Mouse (Mus musculus): ENCODE data around the gene Tmem183a. TPM values are rescaled to one million over a fixed set of nuclear protein-coding genes. Genes with fewer than 3 reads are reported as not detected.

Gene Tmem183a
- polyA plus RNA-seq, 1 experiment from 2014 or later: 93.0 TPM

GRCm38 (mm10) chr1:134302568-134303238 lies 59.1 kb downstream of the Tmem183a start:
- no peak overlapping the region; the same call in 1 of the 2 replicates for H3K9ac ChIP-seq (replicated peaks; ENCODE audit: low read depth, low read length)
- no peaks in the 10 kb centered on the region for H3K36me3 ChIP-seq (ENCODE audit: control insufficient read depth, insufficient read depth, low read length)
- 25% methylated on average over 8 of the region's 8 CpGs for WGBS
- H3K27ac ChIP-seq (ENCODE audit: low read length): peak overlapping the region; percentile 77
- 0 out of 2 replicates have a peak, but pooled peaks cover 7% of the 10 kb centered on the region for H3K4me1 ChIP-seq (ENCODE audit: control insufficient read depth, insufficient read depth, low read length)
- no peak overlapping the region for H3K4me3 ChIP-seq (ENCODE audit: low read depth, low read length)
- H3K27me3 ChIP-seq (ENCODE audit: control insufficient read depth, insufficient read depth, low read length): 0 out of 2 replicates have a peak, but pooled peaks cover 2% of the 10 kb centered on the region
- no peak overlapping the region for H3K4me2 ChIP-seq (replicated peaks; ENCODE audit: low read depth, low read length)
- H3K9me3 ChIP-seq (ENCODE audit: control insufficient read depth, low read depth, low read length): no peaks in the 10 kb centered on the region
- no peak for ATAC-seq (ENCODE audit: insufficient number of reproducible peaks, insufficient read depth, low FRiP score, low read depth)

DNA sequence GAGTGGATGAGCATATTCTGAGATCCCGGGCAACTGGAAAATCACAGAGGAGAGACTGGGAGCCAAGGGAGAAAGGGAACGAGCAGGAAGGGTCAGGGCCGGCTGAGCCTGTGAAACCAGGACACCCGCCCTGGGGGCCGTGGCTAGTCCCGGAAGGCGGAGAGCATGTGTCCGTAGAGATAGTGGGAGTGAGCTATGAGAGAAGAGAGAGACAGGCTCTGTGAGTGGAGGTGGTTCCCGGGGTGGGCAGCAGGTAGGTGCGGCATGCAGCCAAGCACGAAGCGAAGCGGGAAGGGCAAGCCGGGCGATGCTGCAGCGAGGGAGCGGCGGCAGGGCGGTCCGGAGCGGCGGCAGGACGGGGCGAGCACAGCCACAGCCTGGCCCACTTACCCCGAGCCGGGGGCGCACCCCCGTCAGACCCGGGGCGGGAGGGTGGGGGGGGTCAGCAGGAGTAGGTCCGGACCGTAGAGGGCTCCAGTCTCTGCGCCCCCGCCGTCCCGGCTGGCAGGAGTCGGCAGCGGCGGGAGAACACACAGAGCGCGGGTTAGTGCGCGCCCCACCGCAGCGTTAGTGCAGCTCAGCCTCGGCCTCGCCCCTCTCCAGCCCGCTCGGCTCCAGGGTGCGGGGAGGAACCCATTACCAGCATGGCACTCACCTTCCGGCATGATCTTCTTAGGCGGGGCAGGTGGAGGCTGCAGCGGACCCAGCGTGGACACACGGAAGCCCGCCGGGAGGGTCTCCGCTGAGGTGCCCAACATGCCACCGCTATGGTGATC lies 63.0 kb downstream of the Tmem183a start:
- peak; percentile 60; the same call in 1 of the 2 replicates for ATAC-seq (ENCODE audit: insufficient number of reproducible peaks, insufficient read depth, low FRiP score, low read depth)
- peak overlapping the region; percentile 46; the same call in 1 of the 2 replicates for H3K9ac ChIP-seq (replicated peaks; ENCODE audit: low read depth, low read length)
- H3K4me1 ChIP-seq (ENCODE audit: control insufficient read depth, insufficient read depth, low read length): 0 out of 2 replicates have a peak, but pooled peaks cover 7% of the 10 kb centered on the region
- H3K27ac ChIP-seq (ENCODE audit: low read length): no peak overlapping the region
- H3K4me2 ChIP-seq (replicated peaks; ENCODE audit: low read depth, low read length): peak overlapping the region; percentile 95
- H3K27me3 ChIP-seq (ENCODE audit: control insufficient read depth, insufficient read depth, low read length): 0 out of 2 replicates have a peak, but pooled peaks cover 2% of the 10 kb centered on the region
- H3K36me3 ChIP-seq (ENCODE audit: control insufficient read depth, insufficient read depth, low read length): no peaks in the 10 kb centered on the region
- WGBS: 10% methylated on average over 54 of the region's 59 CpGs
- H3K4me3 ChIP-seq (ENCODE audit: low read depth, low read length): peak overlapping the region; percentile 49
- 0 out of 2 replicates have a peak, but pooled peaks cover 2% of the 10 kb centered on the region for H3K9me3 ChIP-seq (ENCODE audit: control insufficient read depth, low read depth, low read length)

DNA sequence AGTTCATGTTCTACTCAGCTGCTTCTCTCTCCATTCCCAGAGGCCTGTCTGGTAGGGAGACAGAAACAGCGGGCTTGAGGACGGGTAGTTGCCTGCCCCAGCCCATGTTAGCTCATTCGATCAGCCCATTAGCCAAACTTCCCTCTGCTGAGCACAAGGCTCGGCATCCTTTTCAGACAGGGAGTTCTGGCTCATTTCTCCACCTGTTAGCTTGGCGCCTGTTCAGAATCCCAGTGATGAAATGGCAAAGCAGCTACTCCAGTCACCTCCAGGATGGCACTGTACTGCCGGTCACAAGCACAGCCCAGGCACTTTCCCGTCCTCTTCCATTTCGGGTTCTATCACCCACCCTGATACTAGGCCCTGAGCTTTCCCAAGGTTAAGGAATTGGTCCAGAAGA lies 64.5 kb downstream of the Tmem183a start:
- no peak overlapping the region for H3K9ac ChIP-seq (replicated peaks; ENCODE audit: low read depth, low read length)
- no peak overlapping the region for H3K27ac ChIP-seq (ENCODE audit: low read length)
- 0 out of 2 replicates have a peak, but pooled peaks cover 2% of the 10 kb centered on the region for H3K27me3 ChIP-seq (ENCODE audit: control insufficient read depth, insufficient read depth, low read length)
- no peak overlapping the region for H3K4me2 ChIP-seq (replicated peaks; ENCODE audit: low read depth, low read length)
- WGBS: 83% methylated on average over 8 of the region's 8 CpGs
- 0 out of 2 replicates have a peak, but pooled peaks cover 2% of the 10 kb centered on the region for H3K9me3 ChIP-seq (ENCODE audit: control insufficient read depth, low read depth, low read length)
- H3K4me3 ChIP-seq (ENCODE audit: low read depth, low read length): no peak overlapping the region
- H3K4me1 ChIP-seq (ENCODE audit: control insufficient read depth, insufficient read depth, low read length): 0 out of 2 replicates have a peak, but pooled peaks cover 4% of the 10 kb centered on the region
- no peaks in the 10 kb centered on the region for H3K36me3 ChIP-seq (ENCODE audit: control insufficient read depth, insufficient read depth, low read length)
- no peak for ATAC-seq (ENCODE audit: insufficient number of reproducible peaks, insufficient read depth, low FRiP score, low read depth)

Other genes starting within 250 kb of the Tmem183a start
- 0.67 and 1.4 TPM in 2 replicates for gene Chil1, start 179.8 kb downstream of the Tmem183a start, polyA plus RNA-seq (2014; fragmentation: Nextera tagmentation; extraction: Ambion mirVana)
- gene Mybph, start 168.5 kb downstream of the Tmem183a start, polyA plus RNA-seq (2014; fragmentation: Nextera tagmentation; extraction: Ambion mirVana): not detected in 2 replicates
- gene Adora1, start 126.5 kb downstream of the Tmem183a start, polyA plus RNA-seq (2014; fragmentation: Nextera tagmentation; extraction: Ambion mirVana): 0.68 and 1.7 TPM in 2 replicates
- 0.16 and 0.17 TPM in 2 replicates for gene Myog, start 72.0 kb downstream of the Tmem183a start, polyA plus RNA-seq (2014; fragmentation: Nextera tagmentation; extraction: Ambion mirVana)
- gene Ppfia4, start 29.1 kb downstream of the Tmem183a start, polyA plus RNA-seq (2014; fragmentation: Nextera tagmentation; extraction: Ambion mirVana): 4.8 and 5.7 TPM in 2 replicates
- gene 4933406M09Rik, start 24.0 kb upstream of the Tmem183a start, polyA plus RNA-seq (2014; fragmentation: Nextera tagmentation; extraction: Ambion mirVana): not detected in 2 replicates
- 39.3 and 39.9 TPM in 2 replicates for gene Cyb5r1, start 43.6 kb upstream of the Tmem183a start, polyA plus RNA-seq (2014; fragmentation: Nextera tagmentation; extraction: Ambion mirVana)
- 85.5 and 91.3 TPM in 2 replicates for gene Adipor1, start 53.4 kb upstream of the Tmem183a start, polyA plus RNA-seq (2014; fragmentation: Nextera tagmentation; extraction: Ambion mirVana)
- gene Klhl12, start 93.6 kb upstream of the Tmem183a start, polyA plus RNA-seq (2014; fragmentation: Nextera tagmentation; extraction: Ambion mirVana): 20.3 and 23.1 TPM in 2 replicates
- gene Rabif, start 132.7 kb upstream of the Tmem183a start, polyA plus RNA-seq (2014; fragmentation: Nextera tagmentation; extraction: Ambion mirVana): 41.9 and 45.4 TPM in 2 replicates
- gene Mgat4e, start 187.7 kb upstream of the Tmem183a start, polyA plus RNA-seq (2014; fragmentation: Nextera tagmentation; extraction: Ambion mirVana): not detected in 2 replicates
- 80.6 and 81.3 TPM in 2 replicates for gene Kdm5b, start 198.2 kb upstream of the Tmem183a start, polyA plus RNA-seq (2014; fragmentation: Nextera tagmentation; extraction: Ambion mirVana)

All from stomach, embryonic 14.5 days (tissue).